ENCODE assay signal across 8 mouse cellular contexts in genomic region chr12:12401051-12401465, GRCm38 (mm10).
DNase-seq lines count a peak whose midpoint lies in the region; ATAC-seq and TF ChIP-seq lines count a peak whose summit lies in the region.

No protein-coding gene starts in this region.

- H3K4me3 ChIP-seq in E14TG2a.4 (replicated peaks; ENCODE audit: low read length), result no peak overlapping the region
- H3K4me3 ChIP-seq in brown adipose tissue, adult 24 weeks (ENCODE audit: insufficient read depth, low read depth, low read length), result peak overlapping the region; percentile 34; the same call in 1 of the 2 replicates
- no peak overlapping the region for H3K4me3 ChIP-seq in forebrain, embryonic 12.5 days (replicated peaks)
- peak overlapping the region; percentile 41 for H3K4me3 ChIP-seq in heart, embryonic 15.5 days
- H3K4me3 ChIP-seq in kidney, postnatal 0 days (replicated peaks; ENCODE audit: low read depth, low read length), result 0 out of 2 replicates have a peak overlapping the region, but pooled peaks have one; percentile 1
- H3K4me3 ChIP-seq in liver, adult 2 months (ENCODE audit: insufficient read depth, low read depth, low read length), result no peak overlapping the region
- H3K4me3 ChIP-seq in neural tube, embryonic 11.5 days (ENCODE audit: low read depth, low read length), result no peak overlapping the region

- DNase-seq in kidney, postnatal 0 days (ENCODE audit: low spot score), result peak; percentile 88
- peak; percentile 21 for DNase-seq in liver, adult 2 months (ENCODE audit: extremely low read depth, low read depth, low spot score)
- peak; percentile 42 for DNase-seq in neural tube, embryonic 11.5 days (ENCODE audit: low spot score)
- DNase-seq in thymus, postnatal 0 days (ENCODE audit: low spot score), result peak; percentile 15

- no peaks in the 10 kb centered on the region for H3K36me3 ChIP-seq in E14TG2a.4 (ENCODE audit: insufficient read depth, low read length)
- H3K36me3 ChIP-seq in forebrain, embryonic 12.5 days (replicated peaks), result no peaks in the 10 kb centered on the region
- H3K36me3 ChIP-seq in heart, embryonic 15.5 days, result no peaks in the 10 kb centered on the region
- no peaks in the 10 kb centered on the region for H3K36me3 ChIP-seq in kidney, postnatal 0 days (ENCODE audit: insufficient read depth, low read length)
- no peaks in the 10 kb centered on the region for H3K36me3 ChIP-seq in liver, adult 2 months (ENCODE audit: control insufficient read depth, insufficient read depth, low read length)
- H3K36me3 ChIP-seq in neural tube, embryonic 11.5 days (ENCODE audit: control insufficient read depth, insufficient read depth, low read length), result no peaks in the 10 kb centered on the region

- peak; percentile 39; the same call in 1 of the 2 replicates for ATAC-seq in forebrain, embryonic 12.5 days (ENCODE audit: low FRiP score)
- ATAC-seq in heart, embryonic 15.5 days (replicated peaks; ENCODE audit: insufficient number of reproducible peaks, insufficient read depth, low FRiP score, low read depth), result peak; percentile 70
- no peak for ATAC-seq in kidney, postnatal 0 days (replicated peaks; ENCODE audit: low FRiP score, low read depth)
- ATAC-seq in neural tube, embryonic 11.5 days (ENCODE audit: insufficient read depth, low FRiP score, low TSS enrichment), result no peak

- no peak overlapping the region for H3K4me2 ChIP-seq in forebrain, embryonic 12.5 days
- peak overlapping the region; percentile 67 for H3K4me2 ChIP-seq in heart, embryonic 15.5 days
- peak overlapping the region; percentile 48 for H3K4me2 ChIP-seq in kidney, postnatal 0 days (ENCODE audit: low read length)
- H3K4me2 ChIP-seq in neural tube, embryonic 11.5 days (ENCODE audit: low read depth), result no peak overlapping the region

- no peaks in the 10 kb centered on the region for H3K9me3 ChIP-seq in E14TG2a.4 (ENCODE audit: low read length)
- H3K9me3 ChIP-seq in forebrain, embryonic 12.5 days, result no peaks in the 10 kb centered on the region
- H3K9me3 ChIP-seq in heart, embryonic 15.5 days (replicated peaks), result no peaks in the 10 kb centered on the region
- H3K9me3 ChIP-seq in kidney, postnatal 0 days (replicated peaks; ENCODE audit: low read length), result no peaks in the 10 kb centered on the region
- H3K9me3 ChIP-seq in neural tube, embryonic 11.5 days (ENCODE audit: control insufficient read depth, low read length), result no peaks in the 10 kb centered on the region

- H3K27ac ChIP-seq in brown adipose tissue, adult 24 weeks (replicated peaks; ENCODE audit: low read depth, low read length), result no peak overlapping the region
- no peak overlapping the region for H3K27ac ChIP-seq in forebrain, embryonic 12.5 days
- H3K27ac ChIP-seq in heart, embryonic 15.5 days, result peak overlapping the region; percentile 82
- H3K27ac ChIP-seq in kidney, postnatal 0 days, result no peak overlapping the region
- H3K27ac ChIP-seq in liver, adult 2 months (replicated peaks; ENCODE audit: insufficient read depth, low read depth, low read length), result no peak overlapping the region
- H3K27ac ChIP-seq in neural tube, embryonic 11.5 days (ENCODE audit: low read depth, low read length), result no peak overlapping the region

- H3K4me1 ChIP-seq in E14TG2a.4 (replicated peaks; ENCODE audit: low read depth, low read length), result peaks cover 14% of the 10 kb centered on the region
- no peaks in the 10 kb centered on the region for H3K4me1 ChIP-seq in brown adipose tissue, adult 24 weeks (ENCODE audit: control insufficient read depth, insufficient read depth, insufficient read length, low read length)
- 0 out of 2 replicates have a peak, but pooled peaks cover 2% of the 10 kb centered on the region for H3K4me1 ChIP-seq in forebrain, embryonic 12.5 days
- H3K4me1 ChIP-seq in heart, embryonic 15.5 days (replicated peaks), result peaks cover 18% of the 10 kb centered on the region
- no peaks in the 10 kb centered on the region for H3K4me1 ChIP-seq in kidney, postnatal 0 days (replicated peaks; ENCODE audit: insufficient read depth, low read length)
- H3K4me1 ChIP-seq in liver, adult 2 months (ENCODE audit: control insufficient read depth, insufficient read depth, low read length), result peaks cover 5% of the 10 kb centered on the region
- H3K4me1 ChIP-seq in neural tube, embryonic 11.5 days (ENCODE audit: control insufficient read depth, insufficient read depth, low read length), result no peaks in the 10 kb centered on the region

- peaks cover 7% of the 10 kb centered on the region for H3K27me3 ChIP-seq in E14TG2a.4 (ENCODE audit: insufficient read depth, low read length)
- H3K27me3 ChIP-seq in forebrain, embryonic 12.5 days, result no peaks in the 10 kb centered on the region
- no peaks in the 10 kb centered on the region for H3K27me3 ChIP-seq in heart, embryonic 15.5 days
- H3K27me3 ChIP-seq in kidney, postnatal 0 days (ENCODE audit: insufficient read depth, low read length), result no peaks in the 10 kb centered on the region
- H3K27me3 ChIP-seq in liver, adult 2 months (ENCODE audit: control insufficient read depth, insufficient read depth, low read length), result no peaks in the 10 kb centered on the region
- no peaks in the 10 kb centered on the region for H3K27me3 ChIP-seq in neural tube, embryonic 11.5 days (ENCODE audit: control insufficient read depth, insufficient read depth, low read length)

- TF ChIP-seq POLR2A in liver, adult 2 months (IDR thresholded peaks at IDR 0.05; ENCODE audit: extremely low read depth, insufficient read depth, low read length), result no peak

- H3K9ac ChIP-seq in forebrain, embryonic 12.5 days, result no peak overlapping the region
- no peak overlapping the region for H3K9ac ChIP-seq in heart, embryonic 15.5 days
- H3K9ac ChIP-seq in kidney, postnatal 0 days (ENCODE audit: low read depth, low read length), result no peak overlapping the region
- H3K9ac ChIP-seq in liver, adult 2 months (ENCODE audit: low read depth, low read length), result no peak overlapping the region
- H3K9ac ChIP-seq in neural tube, embryonic 11.5 days (ENCODE audit: low read length), result no peak overlapping the region

- WGBS in forebrain, embryonic 12.5 days, result 53% methylated on average over 9 of the region's 9 CpGs
- WGBS in heart, embryonic 15.5 days, result 32% methylated on average over 9 of the region's 9 CpGs
- 36% methylated on average over 9 of the region's 9 CpGs for WGBS in kidney, postnatal 0 days
- 44% methylated on average over 9 of the region's 9 CpGs for WGBS in liver, adult 2 months
- WGBS in neural tube, embryonic 11.5 days, result 47% methylated on average over 9 of the region's 9 CpGs

- peak; percentile 75 for TF ChIP-seq CTCF in E14TG2a.4 (conservative IDR thresholded peaks at IDR 0.05; ENCODE audit: low read length)
- peak; percentile 74 for TF ChIP-seq CTCF in kidney, postnatal 0 days (IDR thresholded peaks at IDR 0.05; ENCODE audit: low read depth)
- TF ChIP-seq CTCF in liver, adult 2 months (IDR thresholded peaks at IDR 0.05; ENCODE audit: low read depth, low read length), result peak; percentile 69

- H3K79me2 ChIP-seq in liver, adult 2 months (ENCODE audit: control insufficient read depth, insufficient read depth, low read length), result no peaks in the 10 kb centered on the region

Comparison
In these comparisons a context has a peak if more than half of its experiments do, and no peak if none do; other contexts are left out.
1. H3K4me3 ChIP-seq: peak in brown adipose tissue, adult 24 weeks (single experiment), heart, embryonic 15.5 days (single experiment) and kidney, postnatal 0 days (single experiment); none in E14TG2a.4 (single experiment), forebrain, embryonic 12.5 days (single experiment), liver, adult 2 months (single experiment) and neural tube, embryonic 11.5 days (single experiment).
2. ATAC-seq: peak in forebrain, embryonic 12.5 days (single experiment) and heart, embryonic 15.5 days (single experiment); none in kidney, postnatal 0 days (single experiment) and neural tube, embryonic 11.5 days (single experiment).
3. H3K4me2 ChIP-seq: peak in heart, embryonic 15.5 days (single experiment) and kidney, postnatal 0 days (single experiment); none in forebrain, embryonic 12.5 days (single experiment) and neural tube, embryonic 11.5 days (single experiment).
4. DNase-seq: peak in every context shown above with its lines; median percentile 88 in kidney, postnatal 0 days; 42 in neural tube, embryonic 11.5 days; 21 in liver, adult 2 months; 15 in thymus, postnatal 0 days.
5. Peak in every context shown above with its lines, with median percentiles within 50 percentile points of each other: CTCF ChIP-seq.